Mouse (Mus musculus): Measurements from ENCODE around the gene Phldb2. TPM values are rescaled to one million over a fixed set of nuclear protein-coding genes. Genes with fewer than 3 reads are reported as not detected.

Phldb2 gene
- polyA plus RNA-seq, 1 experiment = 10.6 TPM

- peak; percentile 11 for DNase-seq (ENCODE audit: low read depth)
- no peak for TF ChIP-seq CTCF (IDR thresholded peaks at IDR 0.05; ENCODE audit: borderline replicate concordance, extremely low read depth, insufficient read depth, insufficient read length)
- no peak for TF ChIP-seq POLR2A (IDR thresholded peaks at IDR 0.05; ENCODE audit: borderline replicate concordance, extremely low read depth, insufficient read depth, insufficient read length, poor library complexity, severe bottlenecking)
These were observed 16.8 kb upstream of the Phldb2 start for GRCm38 (mm10) chr16:45970187-45970586.

- no peak for TF ChIP-seq POLR2A (IDR thresholded peaks at IDR 0.05; ENCODE audit: borderline replicate concordance, extremely low read depth, insufficient read depth, insufficient read length, poor library complexity, severe bottlenecking)
- TF ChIP-seq CTCF (IDR thresholded peaks at IDR 0.05; ENCODE audit: borderline replicate concordance, extremely low read depth, insufficient read depth, insufficient read length) = no peak
These were observed 15.3 kb upstream of the Phldb2 start for GRCm38 (mm10) chr16:45968716-45969115.

DNA sequence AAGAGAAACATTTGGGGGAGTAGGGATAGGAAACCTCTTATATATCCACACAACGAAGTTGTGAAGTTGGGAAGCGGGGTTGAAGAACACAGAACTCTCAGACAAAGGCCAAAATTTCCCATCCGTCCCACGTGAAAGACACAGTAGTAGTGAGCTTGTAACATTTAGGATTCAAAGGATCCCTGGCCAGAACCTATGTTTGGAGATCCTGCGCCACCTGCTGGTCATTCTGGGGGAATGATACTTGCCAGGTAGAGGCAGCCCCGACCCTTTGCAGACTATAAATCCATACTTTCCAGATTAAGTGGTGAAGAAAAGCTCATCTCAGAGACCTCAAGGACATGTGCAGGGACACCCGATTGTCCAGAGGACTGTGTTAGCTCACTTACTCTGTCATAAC, 14.1 kb upstream of the Phldb2 start:
- TF ChIP-seq POLR2A (IDR thresholded peaks at IDR 0.05; ENCODE audit: borderline replicate concordance, extremely low read depth, insufficient read depth, insufficient read length, poor library complexity, severe bottlenecking) = no peak
- TF ChIP-seq CTCF (IDR thresholded peaks at IDR 0.05; ENCODE audit: borderline replicate concordance, extremely low read depth, insufficient read depth, insufficient read length) = peak; percentile 87
- peak; percentile 91 for DNase-seq (ENCODE audit: low read depth)

More at GRCm38 (mm10) chr16:45968716-45969115, 15.3 kb upstream of the Phldb2 start:
- no peak for DNase-seq (ENCODE audit: low read depth)

DNA sequence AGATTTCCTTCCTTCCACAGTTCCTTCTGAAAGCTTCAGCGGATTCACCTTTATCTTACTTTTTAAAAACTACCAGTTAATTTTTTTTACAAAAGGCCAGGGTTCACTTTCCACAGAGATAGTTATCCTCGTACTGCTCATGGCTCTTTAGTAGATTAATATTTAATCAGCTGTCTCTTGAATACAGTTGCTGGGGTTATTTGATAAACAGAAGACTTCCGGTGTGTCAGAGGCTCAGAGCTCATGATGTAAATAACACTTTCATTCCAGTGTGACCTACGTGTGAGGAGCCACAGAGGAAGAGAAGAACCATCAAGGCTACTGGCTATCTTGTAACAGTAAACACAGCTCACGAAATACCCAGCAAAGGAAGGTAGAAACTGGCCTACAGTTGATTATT, 13.2 kb upstream of the Phldb2 start:
- no peak for TF ChIP-seq POLR2A (IDR thresholded peaks at IDR 0.05; ENCODE audit: borderline replicate concordance, extremely low read depth, insufficient read depth, insufficient read length, poor library complexity, severe bottlenecking)
- no peak for TF ChIP-seq CTCF (IDR thresholded peaks at IDR 0.05; ENCODE audit: borderline replicate concordance, extremely low read depth, insufficient read depth, insufficient read length)
- DNase-seq (ENCODE audit: low read depth) = no peak

DNA sequence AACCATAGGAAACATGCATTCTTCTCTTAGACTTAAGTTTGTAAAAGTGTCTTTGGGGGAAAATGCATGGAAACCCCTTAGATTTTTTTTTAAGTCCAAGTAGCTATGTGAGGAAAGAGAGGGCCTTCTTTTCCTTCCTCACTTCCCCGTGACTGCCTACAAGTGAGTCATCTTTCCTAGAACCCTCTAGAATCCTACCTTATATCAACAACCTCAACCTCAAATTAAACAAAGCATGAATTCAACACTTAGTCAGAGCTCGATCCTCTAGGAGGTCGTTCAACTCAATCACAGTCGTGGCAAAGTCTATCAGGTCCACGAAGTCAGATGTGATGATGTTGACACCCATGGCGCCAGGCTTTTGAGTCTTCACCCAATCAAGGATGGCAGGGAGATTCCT, 11.4 kb upstream of the Phldb2 start:
- DNase-seq (ENCODE audit: low read depth) = no peak
- TF ChIP-seq CTCF (IDR thresholded peaks at IDR 0.05; ENCODE audit: borderline replicate concordance, extremely low read depth, insufficient read depth, insufficient read length) (no peak), POLR2A (IDR thresholded peaks at IDR 0.05; ENCODE audit: borderline replicate concordance, extremely low read depth, insufficient read depth, insufficient read length, poor library complexity, severe bottlenecking) (no peak)

DNA sequence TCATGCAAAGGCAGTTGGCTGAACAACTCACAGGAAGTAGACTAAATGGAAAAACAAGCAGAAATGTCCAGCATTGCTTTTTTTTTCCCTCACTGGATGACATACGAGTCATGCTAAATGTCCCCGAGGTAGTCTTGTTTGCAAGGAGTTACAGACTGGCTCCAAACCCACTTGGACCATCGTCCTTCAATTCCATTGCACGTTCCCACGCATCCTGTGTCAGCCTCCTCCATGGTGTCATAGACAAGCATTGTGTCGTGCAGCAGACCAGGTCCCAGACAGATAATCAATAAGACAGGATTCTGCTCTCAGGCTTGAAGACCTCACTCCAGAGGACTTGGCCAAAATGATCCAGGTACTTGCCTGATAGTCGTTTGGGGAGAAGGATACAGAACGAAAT, 10.4 kb upstream of the Phldb2 start:
- no peak for DNase-seq (ENCODE audit: low read depth)
- no peak for TF ChIP-seq POLR2A (IDR thresholded peaks at IDR 0.05; ENCODE audit: borderline replicate concordance, extremely low read depth, insufficient read depth, insufficient read length, poor library complexity, severe bottlenecking)
- no peak for TF ChIP-seq CTCF (IDR thresholded peaks at IDR 0.05; ENCODE audit: borderline replicate concordance, extremely low read depth, insufficient read depth, insufficient read length)

DNA sequence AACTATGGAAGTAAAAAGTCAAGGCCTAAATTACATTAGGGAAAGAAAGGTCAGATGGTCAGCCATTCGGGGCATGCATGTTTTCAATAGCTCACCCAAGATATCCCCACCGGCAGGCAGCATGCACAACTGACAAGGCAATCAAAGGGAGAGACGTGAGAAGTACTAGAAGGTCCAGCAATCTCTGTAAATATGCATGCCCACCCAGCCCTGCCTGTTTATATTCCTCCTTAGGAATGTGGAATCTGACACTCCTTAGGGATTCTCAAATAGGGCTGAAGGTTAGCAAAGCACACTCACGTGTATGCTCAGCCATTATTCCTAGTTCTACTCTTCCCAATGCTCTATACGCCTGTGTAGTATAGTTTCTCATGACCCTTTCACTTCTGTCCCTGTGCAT, 9.7 kb upstream of the Phldb2 start:
- no peak for DNase-seq (ENCODE audit: low read depth)
- TF ChIP-seq CTCF (IDR thresholded peaks at IDR 0.05; ENCODE audit: borderline replicate concordance, extremely low read depth, insufficient read depth, insufficient read length) (no peak), POLR2A (IDR thresholded peaks at IDR 0.05; ENCODE audit: borderline replicate concordance, extremely low read depth, insufficient read depth, insufficient read length, poor library complexity, severe bottlenecking) (no peak)

DNA sequence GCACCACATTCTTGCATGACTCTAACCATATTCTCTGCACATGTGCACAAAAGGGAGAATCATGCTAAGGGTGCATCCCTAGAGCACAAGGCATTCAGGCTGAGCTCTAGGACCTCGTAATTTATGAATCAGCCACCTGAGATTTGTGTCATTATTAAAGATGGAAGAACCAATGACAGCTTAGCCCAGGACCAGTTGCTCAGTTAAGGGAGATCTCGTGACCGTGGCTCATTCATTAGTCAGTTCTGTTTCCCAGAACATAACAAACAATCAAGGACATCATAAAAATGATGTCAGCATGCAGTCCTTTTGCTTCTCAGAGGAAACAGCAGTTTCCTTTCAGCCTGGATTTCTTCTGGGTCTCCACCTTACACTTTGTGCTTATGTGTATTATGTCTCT, 7.6 kb upstream of the Phldb2 start:
- TF ChIP-seq POLR2A (IDR thresholded peaks at IDR 0.05; ENCODE audit: borderline replicate concordance, extremely low read depth, insufficient read depth, insufficient read length, poor library complexity, severe bottlenecking) (no peak), CTCF (IDR thresholded peaks at IDR 0.05; ENCODE audit: borderline replicate concordance, extremely low read depth, insufficient read depth, insufficient read length) (no peak)

GRCm38 (mm10) chr16:45956390-45956950, 3.1 kb upstream of the Phldb2 start:
- no peak for DNase-seq (ENCODE audit: low read depth)
- no peak for TF ChIP-seq POLR2A (IDR thresholded peaks at IDR 0.05; ENCODE audit: borderline replicate concordance, extremely low read depth, insufficient read depth, insufficient read length, poor library complexity, severe bottlenecking)
- TF ChIP-seq CTCF (IDR thresholded peaks at IDR 0.05; ENCODE audit: borderline replicate concordance, extremely low read depth, insufficient read depth, insufficient read length) = no peak

More for the DNA sequence above, 7.6 kb upstream of the Phldb2 start:
- DNase-seq (ENCODE audit: low read depth) = no peak

- no peak for DNase-seq (ENCODE audit: low read depth)
- no peak for TF ChIP-seq CTCF (IDR thresholded peaks at IDR 0.05; ENCODE audit: borderline replicate concordance, extremely low read depth, insufficient read depth, insufficient read length)
- TF ChIP-seq POLR2A (IDR thresholded peaks at IDR 0.05; ENCODE audit: borderline replicate concordance, extremely low read depth, insufficient read depth, insufficient read length, poor library complexity, severe bottlenecking) = no peak
These were observed 897 bp downstream of the Phldb2 start for GRCm38 (mm10) chr16:45952501-45952900.

DNA sequence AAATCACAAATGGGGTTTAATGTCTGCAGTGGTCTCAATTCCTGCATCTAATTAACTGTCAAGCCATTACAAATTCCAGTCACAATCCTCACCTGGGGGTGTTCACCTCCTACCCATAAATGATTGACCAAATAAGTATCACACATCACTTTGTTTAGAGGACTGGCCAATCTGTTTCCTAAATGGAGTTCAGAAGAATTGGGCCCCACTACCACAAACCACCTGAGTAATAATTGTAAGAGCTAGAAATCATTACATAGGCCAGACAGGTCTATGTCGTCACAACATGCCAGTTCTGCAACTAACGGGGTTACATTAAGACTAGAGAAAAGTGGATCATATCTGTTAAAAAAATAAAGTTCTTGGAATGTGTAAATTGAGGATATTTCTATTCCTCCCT, 1.4 kb downstream of the Phldb2 start:
- DNase-seq (ENCODE audit: low read depth) = no peak
- TF ChIP-seq CTCF (IDR thresholded peaks at IDR 0.05; ENCODE audit: borderline replicate concordance, extremely low read depth, insufficient read depth, insufficient read length) = no peak
- no peak for TF ChIP-seq POLR2A (IDR thresholded peaks at IDR 0.05; ENCODE audit: borderline replicate concordance, extremely low read depth, insufficient read depth, insufficient read length, poor library complexity, severe bottlenecking)

GRCm38 (mm10) chr16:45946335-45946734, 7.1 kb downstream of the Phldb2 start:
- no peak for DNase-seq (ENCODE audit: low read depth)
- no peak for TF ChIP-seq POLR2A (IDR thresholded peaks at IDR 0.05; ENCODE audit: borderline replicate concordance, extremely low read depth, insufficient read depth, insufficient read length, poor library complexity, severe bottlenecking)
- TF ChIP-seq CTCF (IDR thresholded peaks at IDR 0.05; ENCODE audit: borderline replicate concordance, extremely low read depth, insufficient read depth, insufficient read length) = no peak
